Mouse (Mus musculus): ENCODE data around the gene Slc24a3.

DNA sequence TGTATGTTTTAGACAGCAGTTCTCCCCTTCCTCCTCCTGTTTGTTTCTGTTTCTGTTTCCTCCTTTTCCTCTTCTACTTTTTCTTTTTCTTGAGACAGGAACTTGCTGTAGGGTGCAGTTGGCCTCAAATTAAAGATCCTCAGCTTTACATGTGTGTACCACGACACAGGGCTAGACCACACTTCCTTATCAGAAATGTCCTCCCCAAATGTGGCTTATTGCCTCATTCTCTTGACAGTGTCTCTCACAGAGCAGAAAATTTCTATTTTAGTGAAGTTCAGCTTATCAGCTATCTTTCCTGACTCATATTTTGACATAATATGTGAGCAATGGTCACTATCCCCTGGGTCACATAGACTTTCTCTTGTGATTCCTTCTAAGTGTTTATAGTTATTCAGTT is 17.1 kb upstream of the Slc24a3 start:
- no peak for TF ChIP-seq ETS1 (IDR thresholded peaks at IDR 0.05; ENCODE audit: low read depth, low read length)
- TF ChIP-seq RAD21 (IDR thresholded peaks at IDR 0.05; ENCODE audit: low read depth, low read length) = no peak
- TF ChIP-seq ZKSCAN1 (IDR thresholded peaks at IDR 0.05; ENCODE audit: low read depth, low read length) = no peak
- TF ChIP-seq CTCF (IDR thresholded peaks at IDR 0.05 in 2 of 3, conservative IDR thresholded peaks at IDR 0.05 in 1 of 3; ENCODE audit: control insufficient read depth in 1 of 3, insufficient read depth in 1 of 3, low read depth in 2 of 3, low read length in 3 of 3, poor library complexity in 1 of 3, severe bottlenecking in 1 of 3) = no peak
- TF ChIP-seq CHD1 (IDR thresholded peaks at IDR 0.05; ENCODE audit: low read depth, low read length) = no peak
- TF ChIP-seq MAFK (IDR thresholded peaks at IDR 0.05; ENCODE audit: borderline replicate concordance, low read depth, low read length) = no peak
- no peak for TF ChIP-seq EP300 (IDR thresholded peaks at IDR 0.05; ENCODE audit: low read depth in 1 of 2, low read length in 2 of 2)
- TF ChIP-seq MAZ (IDR thresholded peaks at IDR 0.05; ENCODE audit: low read depth, low read length) = no peak
- TF ChIP-seq RCOR1 (IDR thresholded peaks at IDR 0.05; ENCODE audit: low read depth, low read length) = no peak
- TF ChIP-seq POLR2A (IDR thresholded peaks at IDR 0.05; ENCODE audit: control insufficient read depth in 1 of 2, insufficient read depth in 1 of 2, low read depth in 1 of 2, low read length in 2 of 2, poor library complexity in 1 of 2) = no peak
